Mouse (Mus musculus) heart, embryonic 10.5 days (tissue): ENCODE data around the gene Rac3. TPM values are rescaled to one million over a fixed set of nuclear protein-coding genes. Genes with fewer than 3 reads are reported as not detected.
"Not testable (repeated sequence)": the region's sequence is repeated elsewhere in the genome, so short reads cannot be mapped to it uniquely, and the experiment has no call there.

Source experiments
- DNase-seq: peaks from one replicate; pipeline ENCODE4 v3.0.0-alpha.2; 2017; ENCODE audit warnings: low spot score
- H3K27ac ChIP-seq: fragments of 300-500 bp; sonication (generic); 2 replicates; pipeline ENCODE4 v1.5.1; 2016; ENCODE audit warnings: mild to moderate bottlenecking
- H3K27me3 ChIP-seq: fragments of 300-500 bp; sonication (generic); 2 replicates; pipeline ENCODE4 v1.6.1; 2016; ENCODE audit warnings: mild to moderate bottlenecking; ENCODE audit not compliant: poor library complexity, insufficient read depth, severe bottlenecking
- H3K36me3 ChIP-seq: fragments of 300-500 bp; sonication (generic); 2 replicates; pipeline ENCODE4 v1.6.1; 2016; ENCODE audit warnings: mild to moderate bottlenecking, moderate library complexity
- H3K4me1 ChIP-seq: fragments of 300-500 bp; sonication (generic); 2 replicates; pipeline ENCODE4 v1.6.1; 2016; ENCODE audit warnings: mild to moderate bottlenecking
- H3K4me3 ChIP-seq: fragments of 300-500 bp; sonication (generic); 2 replicates; pipeline ENCODE4 v1.5.1; 2016; ENCODE audit warnings: mild to moderate bottlenecking, moderate library complexity
- H3K9me3 ChIP-seq: fragments of 300-500 bp; sonication (generic); 2 replicates; pipeline ENCODE4 v1.6.1; 2016; ENCODE audit warnings: mild to moderate bottlenecking, moderate library complexity
- WGBS: fragments of 180-500 bp; shearing (Covaris S2); methylation state at CpG from one replicate; pipeline ENCODE4 v1.1.7; 2016; 5-methylcytosine and 5-hydroxymethylcytosine counted together
- polyA plus RNA-seq: library from polyadenylated mRNA; unstranded; fragments of >200 nt; fragmentation: Nextera tagmentation; extraction: Ambion mirVana; gene quantifications from 2 replicates; pipeline ENCODE4 v1.2.1, GENCODE M21; 2016

Gene Rac3
- polyA plus RNA-seq, 1 experiment from 2014 or later, result 13.8 TPM

GRCm38 (mm10) chr11:120744121-120744701, 22.9 kb downstream of the Rac3 start:
- no peak overlapping the region for H3K4me3 ChIP-seq
- H3K9me3 ChIP-seq, result no peaks in the 10 kb centered on the region
- no peak overlapping the region for H3K27ac ChIP-seq
- H3K36me3 ChIP-seq, result no peaks in the 10 kb centered on the region
- 0 out of 2 replicates have a peak, but pooled peaks cover 2% of the 10 kb centered on the region for H3K27me3 ChIP-seq
- H3K4me1 ChIP-seq, result no peaks in the 10 kb centered on the region
- no peak for DNase-seq
- 75% methylated on average over 7 of the region's 7 CpGs for WGBS

DNA sequence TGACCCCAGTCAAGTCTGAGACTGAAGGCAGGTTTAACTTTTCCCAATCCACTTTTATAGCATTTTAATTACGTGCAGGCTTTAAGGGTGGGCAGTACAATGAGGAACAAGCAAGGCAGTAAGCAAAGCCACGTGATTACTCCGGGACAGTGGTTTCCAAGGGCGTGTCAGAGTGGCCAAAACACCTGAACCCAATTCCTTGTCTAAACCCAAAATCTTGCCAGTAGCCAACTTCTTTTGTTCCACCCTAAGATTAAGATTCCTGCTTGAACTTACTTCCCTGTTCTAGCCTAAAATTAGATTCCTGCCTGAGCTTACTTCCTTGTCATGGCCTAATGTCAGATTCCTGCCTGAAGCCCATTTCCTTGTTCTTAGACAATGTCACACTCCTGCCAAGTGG, 26.7 kb downstream of the Rac3 start:
- WGBS, result 79% methylated on average over 4 of the region's 4 CpGs
- H3K9me3 ChIP-seq, result no peaks in the 10 kb centered on the region

DNA sequence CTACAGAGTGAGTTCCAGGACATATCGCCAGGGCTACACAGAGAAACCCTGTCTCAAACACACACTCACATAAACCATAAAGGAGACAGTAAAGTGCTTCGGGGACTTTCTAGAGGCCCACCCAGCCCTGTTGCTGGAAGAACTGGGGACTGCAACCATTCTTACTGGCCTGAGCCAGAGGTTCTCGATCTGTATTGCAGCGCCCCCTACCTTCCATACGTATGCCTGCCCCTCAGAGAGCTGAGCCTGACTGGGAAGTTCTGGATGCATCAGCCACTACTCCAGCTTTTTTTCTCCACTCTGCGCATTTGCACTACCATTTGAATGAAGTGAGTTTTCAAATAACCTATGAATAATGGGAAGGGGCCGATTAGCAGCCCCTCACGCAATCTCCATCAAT, 28.2 kb downstream of the Rac3 start:
- H3K36me3 ChIP-seq, result no peaks in the 10 kb centered on the region
- H3K27me3 ChIP-seq, result peaks cover 6% of the 10 kb centered on the region; the same call in 1 of the 2 replicates
- no peak overlapping the region for H3K27ac ChIP-seq
- H3K4me3 ChIP-seq, result no peak overlapping the region
- 61% methylated on average over 8 of the region's 8 CpGs for WGBS
- no peaks in the 10 kb centered on the region for H3K4me1 ChIP-seq
- H3K9me3 ChIP-seq, result no peaks in the 10 kb centered on the region
- DNase-seq, result no peak

More for the DNA sequence above, 26.7 kb downstream of the Rac3 start:
- no peaks in the 10 kb centered on the region for H3K4me1 ChIP-seq
- H3K4me3 ChIP-seq, result no peak overlapping the region
- DNase-seq, result no peak
- no peak overlapping the region for H3K27ac ChIP-seq
- peaks cover 6% of the 10 kb centered on the region; the same call in 1 of the 2 replicates for H3K27me3 ChIP-seq
- H3K36me3 ChIP-seq, result no peaks in the 10 kb centered on the region

DNA sequence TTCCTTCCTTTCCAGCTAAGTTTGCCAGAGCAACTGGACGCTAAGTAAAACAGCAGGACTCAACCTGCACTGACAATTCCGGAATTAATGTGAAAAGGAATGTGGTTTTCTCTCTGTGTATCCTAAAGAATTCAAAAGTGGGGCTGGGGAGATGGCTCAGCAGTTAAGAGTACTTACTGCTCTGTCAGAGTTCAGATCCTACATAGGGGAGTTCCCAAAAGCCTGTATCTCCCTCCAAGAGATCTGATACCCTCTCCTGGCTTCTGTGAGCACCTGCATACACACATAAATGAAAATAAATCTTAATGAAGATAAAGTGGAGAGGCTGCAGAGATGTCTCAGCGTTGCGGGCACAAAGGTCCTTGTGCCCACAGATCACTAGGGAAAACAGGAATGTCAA, 30.3 kb downstream of the Rac3 start:
- WGBS, result 73% methylated on average over 4 of the region's 4 CpGs

DNA sequence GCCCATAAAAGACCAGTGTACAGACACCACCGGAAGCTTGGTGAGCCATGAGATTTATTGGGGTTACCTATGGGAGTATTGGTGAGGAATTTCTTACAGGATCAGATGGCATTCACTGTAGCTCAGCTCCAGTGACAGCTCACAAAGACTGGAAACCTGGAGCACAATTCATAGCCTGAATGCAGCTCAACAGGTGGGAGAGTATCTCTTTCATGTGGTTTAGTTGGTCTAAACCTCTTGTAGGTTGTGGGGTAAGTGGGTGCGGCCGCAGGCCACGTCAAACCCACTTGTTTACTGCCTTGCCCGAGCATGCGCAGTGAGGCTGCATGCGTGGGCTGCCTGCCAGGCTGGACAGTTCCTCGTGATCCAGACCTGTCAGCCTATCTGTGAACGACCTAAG, 39.0 kb downstream of the Rac3 start:
- Histone ChIP-seq H3K4me1 (peaks cover 10% of the 10 kb centered on the region), H3K36me3 (no peaks in the 10 kb centered on the region), H3K4me3 (no peak overlapping the region), H3K9me3 (peaks cover 13% of the 10 kb centered on the region), H3K27me3 (peaks cover 24% of the 10 kb centered on the region), H3K27ac (no peak overlapping the region)
- no peak for DNase-seq
- 88% methylated on average over 9 of the region's 9 CpGs for WGBS

More for the DNA sequence above, 30.3 kb downstream of the Rac3 start:
- H3K36me3 ChIP-seq, result no peaks in the 10 kb centered on the region
- H3K4me3 ChIP-seq, result no peak overlapping the region
- no peaks in the 10 kb centered on the region for H3K9me3 ChIP-seq
- peaks cover 6% of the 10 kb centered on the region; the same call in 1 of the 2 replicates for H3K27me3 ChIP-seq
- no peaks in the 10 kb centered on the region for H3K4me1 ChIP-seq
- DNase-seq, result no peak
- no peak overlapping the region for H3K27ac ChIP-seq

DNA sequence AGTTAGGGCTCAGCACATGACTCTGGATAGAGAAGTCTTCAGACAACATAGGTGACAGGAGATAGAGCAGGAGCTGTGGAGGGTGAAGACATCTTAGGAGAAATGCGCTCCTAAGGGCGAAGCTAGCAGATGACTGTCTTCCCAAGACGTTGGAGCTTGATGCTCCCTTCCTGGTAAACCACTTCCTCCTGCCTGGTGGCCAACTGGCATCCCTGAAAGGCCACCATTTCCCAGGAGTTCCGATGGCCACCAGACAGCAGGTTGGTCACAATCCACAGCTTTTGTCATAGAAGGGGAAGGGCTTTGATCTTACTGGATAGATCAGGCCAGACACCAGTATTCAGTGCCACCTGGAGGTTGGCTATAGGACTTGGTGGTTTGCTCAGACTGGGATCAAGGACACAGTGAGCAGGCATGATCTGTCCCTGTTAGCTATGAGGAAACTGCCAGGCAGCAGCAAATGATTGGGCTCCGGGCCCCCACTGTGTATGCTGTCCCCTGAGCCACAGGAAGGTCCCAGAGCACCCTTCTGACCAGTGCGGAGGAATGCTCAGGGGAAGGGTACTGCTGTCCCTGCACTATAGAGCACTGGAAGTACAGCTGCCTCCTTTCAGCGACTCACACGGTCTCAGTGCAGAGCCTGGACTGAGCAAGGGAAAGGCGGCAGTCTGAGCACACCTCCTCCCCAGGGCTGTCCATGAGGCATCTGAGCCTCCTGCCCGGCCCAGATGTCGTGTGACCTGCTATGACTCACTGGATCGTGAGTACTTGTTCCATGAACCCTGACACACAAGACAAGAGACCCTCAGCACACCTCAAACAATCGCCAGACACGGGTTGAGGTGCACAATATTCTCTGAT, 40.8 kb downstream of the Rac3 start:
- H3K4me3 ChIP-seq, result peak overlapping the region; percentile 36; the same call in 1 of the 2 replicates
- H3K4me1 ChIP-seq, result peaks cover 10% of the 10 kb centered on the region
- DNase-seq, result no peak
- 66% methylated on average over 14 of the region's 14 CpGs for whole genome bisulfite sequencing
- H3K27ac ChIP-seq, result peak overlapping the region; percentile 44; the same call in 1 of the 2 replicates
- peaks cover 38% of the 10 kb centered on the region for H3K27me3 ChIP-seq
- peaks cover 13% of the 10 kb centered on the region for H3K9me3 ChIP-seq
- H3K36me3 ChIP-seq, result no peaks in the 10 kb centered on the region

GRCm38 (mm10) chr11:120762672-120763041, 41.4 kb downstream of the Rac3 start, which contains the start of gene Hmga1b:
TSS of gene Hmga1b (plus strand) at chr11:120762794.
- WGBS, result 12% methylated on average over 14 of the region's 14 CpGs
- not testable (repeated sequence) for DNase-seq

GRCm38 (mm10) chr11:120763121-120763999, 42.1 kb downstream of the Rac3 start:
- Histone ChIP-seq H3K4me3 (peak overlapping the region; percentile 36), H3K27me3 (peaks cover 41% of the 10 kb centered on the region)
- H3K4me1 ChIP-seq, DNase-seq, H3K9me3 ChIP-seq, H3K27ac ChIP-seq, H3K36me3 ChIP-seq: not testable (repeated sequence)
- 3% methylated on average over 5 of the region's 23 CpGs for WGBS

More at GRCm38 (mm10) chr11:120762672-120763041, 41.4 kb downstream of the Rac3 start, which contains the start of gene Hmga1b:
- Histone ChIP-seq H3K27ac (peak within 1 kb of the TSS; percentile 44; the same call in 1 of the 2 replicates), H3K4me3 (peak within 1 kb of the TSS; percentile 36), H3K27me3 (peaks cover 38% of the 10 kb centered on the region), H3K9me3 (peaks cover 13% of the 10 kb centered on the region)
- H3K4me1 ChIP-seq, H3K36me3 ChIP-seq: not testable (repeated sequence)

DNA sequence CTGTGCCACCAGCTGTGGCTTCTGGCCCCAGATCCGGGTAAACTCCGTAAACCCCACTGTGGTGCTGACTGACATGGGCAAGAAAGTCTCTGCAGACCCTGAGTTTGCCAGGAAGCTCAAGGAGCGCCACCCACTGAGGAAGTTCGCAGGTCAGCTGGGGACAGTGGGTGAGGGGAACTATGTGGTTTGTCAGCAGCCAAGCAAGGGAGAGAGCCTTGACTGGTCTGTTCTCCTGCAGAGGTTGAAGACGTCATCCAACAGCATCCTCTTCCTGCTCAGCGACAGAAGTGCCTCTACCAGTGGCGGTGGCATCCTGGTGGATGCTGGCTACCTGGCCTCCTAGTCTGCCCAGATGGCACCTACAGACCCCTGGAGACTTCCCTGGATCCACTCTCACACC, 45.8 kb downstream of the Rac3 start:
- DNase-seq, result not testable (repeated sequence)
- whole genome bisulfite sequencing, result 59% methylated on average over 4 of the region's 7 CpGs

DNA sequence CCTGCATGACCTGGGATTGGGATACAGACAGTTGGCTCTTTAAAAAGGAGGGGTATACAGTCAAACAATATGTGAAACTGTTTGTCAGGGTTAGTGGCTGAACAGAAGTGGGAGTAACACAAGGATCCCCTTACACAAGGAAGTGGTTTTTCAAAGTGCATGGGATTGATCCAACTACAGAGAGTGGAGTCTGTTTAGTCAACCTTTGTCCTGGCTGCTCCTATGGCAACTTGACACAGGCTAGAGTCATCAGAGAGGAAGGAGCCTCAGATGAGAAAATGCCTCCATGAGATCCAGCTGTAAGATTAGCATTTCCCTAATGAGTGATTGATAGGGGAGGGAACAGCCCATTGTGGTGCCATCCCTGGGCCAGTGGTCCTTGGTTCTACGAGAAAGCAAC, 46.9 kb downstream of the Rac3 start:
- Histone ChIP-seq H3K9me3 (no peaks in the 10 kb centered on the region), H3K27ac (no peak overlapping the region), H3K36me3 (no peaks in the 10 kb centered on the region), H3K4me1 (no peaks in the 10 kb centered on the region), H3K27me3 (peaks cover 28% of the 10 kb centered on the region), H3K4me3 (no peak overlapping the region)
- 70% methylated on average over 1 of the region's 1 CpGs for WGBS
- DNase-seq, result no peak

More for the DNA sequence above, 45.8 kb downstream of the Rac3 start:
- peaks cover 34% of the 10 kb centered on the region for H3K27me3 ChIP-seq
- not testable (repeated sequence) for H3K4me1 ChIP-seq, H3K9me3 ChIP-seq, H3K4me3 ChIP-seq, H3K36me3 ChIP-seq, H3K27ac ChIP-seq

DNA sequence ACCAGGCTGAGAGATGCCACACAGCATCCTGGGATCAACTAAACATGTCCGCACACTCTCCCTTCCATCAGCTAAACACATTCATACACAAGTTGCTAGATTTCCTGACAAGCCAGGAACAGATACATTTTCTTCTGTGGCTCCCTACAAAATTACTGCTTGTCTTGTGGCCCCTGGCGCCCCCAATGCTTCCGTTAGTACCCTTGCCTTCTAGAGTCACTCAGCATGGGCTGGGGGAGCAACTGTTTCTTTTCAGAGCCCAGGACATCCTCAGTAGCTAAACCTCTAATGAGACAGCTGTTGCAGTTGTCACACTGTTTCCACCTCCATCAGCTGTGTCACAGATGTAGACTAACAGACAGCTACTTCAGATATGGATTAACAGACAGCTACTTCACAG, 51.5 kb downstream of the Rac3 start:
- no peak overlapping the region for H3K4me3 ChIP-seq
- no peak for DNase-seq
- H3K36me3 ChIP-seq, result no peaks in the 10 kb centered on the region
- H3K9me3 ChIP-seq, result no peaks in the 10 kb centered on the region
- WGBS, result 68% methylated on average over 3 of the region's 3 CpGs
- H3K27me3 ChIP-seq, result peaks cover 6% of the 10 kb centered on the region; the same call in 1 of the 2 replicates
- H3K27ac ChIP-seq, result no peak overlapping the region
- 0 out of 2 replicates have a peak, but pooled peaks cover 4% of the 10 kb centered on the region for H3K4me1 ChIP-seq
